32 mouse cellular contexts compared by ENCODE assay signal in genomic region chr10:95639429-95639828, GRCm38 (mm10). TPM values are rescaled to one million over a fixed set of nuclear protein-coding genes. Genes with fewer than 3 reads are reported as not detected.
A peak's percentile ranks its signal among the peaks of the same experiment; 100 is the strongest.
DNase-seq lines count a peak whose midpoint lies in the region; ATAC-seq and TF ChIP-seq lines count a peak whose summit lies in the region.
"Had no signal": no experiment of that assay in that cellular context is flagged by ENCODE, and none has a peak within 500 bp of the region (broad histone marks: within the 10 kb centered on the region; RNA-seq: fewer than 3 reads in every experiment).

No protein-coding gene starts in this region.

- no peak overlapping the region for H3K4me3 ChIP-seq in intestine, embryonic 14.5 days (ENCODE audit: low read depth, low read length)
- H3K4me3 ChIP-seq in intestine, postnatal 0 days (ENCODE audit: low read depth, low read length): no peak overlapping the region
- no peak overlapping the region for H3K4me3 ChIP-seq in left cerebral cortex, adult 2 months
- H3K4me3 ChIP-seq: forebrain, embryonic 10.5 days; heart, adult 2 months; heart, embryonic 10.5 days had no signal

- no peaks in the 10 kb centered on the region for H3K36me3 ChIP-seq in intestine, embryonic 14.5 days (ENCODE audit: control insufficient read depth, insufficient read depth, low read length)
- H3K36me3 ChIP-seq in intestine, postnatal 0 days (ENCODE audit: control insufficient read depth, insufficient read depth): no peaks in the 10 kb centered on the region
- H3K36me3 ChIP-seq: forebrain, embryonic 10.5 days; heart, embryonic 10.5 days had no signal

- no peak overlapping the region for H3K4me2 ChIP-seq in intestine, embryonic 14.5 days (ENCODE audit: low read length)
- H3K4me2 ChIP-seq in intestine, postnatal 0 days (replicated peaks; ENCODE audit: low read depth): no peak overlapping the region
- H3K4me2 ChIP-seq: hindbrain, embryonic 14.5 days had no signal

- no peaks in the 10 kb centered on the region for H3K27me3 ChIP-seq in intestine, embryonic 14.5 days (replicated peaks; ENCODE audit: control insufficient read depth, insufficient read depth, low read length)
- H3K27me3 ChIP-seq in intestine, postnatal 0 days (replicated peaks; ENCODE audit: control insufficient read depth, insufficient read depth, low read length): no peaks in the 10 kb centered on the region

- H3K9ac ChIP-seq in intestine, embryonic 14.5 days (ENCODE audit: low read length): no peak overlapping the region
- H3K9ac ChIP-seq in intestine, postnatal 0 days (ENCODE audit: low read depth, low read length): no peak overlapping the region
- H3K9ac ChIP-seq: forebrain, postnatal 0 days; hindbrain, embryonic 14.5 days had no signal

- intact Hi-C loops in heart, postnatal 14 days (cut with DNase I): no loop called here
- intact Hi-C loops in left cerebral cortex, adult 2 months (cut with DNase I): no loop called here

- peak; percentile 33 for DNase-seq in heart, adult 11 months
- DNase-seq in heart, postnatal 14 days: no peak
- DNase-seq in intestine, embryonic 14.5 days (ENCODE audit: low spot score): no peak
- no peak for DNase-seq in frontal cortex, adult 2 months (ENCODE audit: extremely low spot score in 1 of 2, low spot score in 1 of 2)
- no peak for DNase-seq in left cerebral cortex, adult 2 months (ENCODE audit: extremely low spot score in 1 of 2, low spot score in 2 of 2)
- DNase-seq: adrenal gland, adult 8-10 months; adrenal gland, postnatal 25 days; cerebellum, adult 11-12 months; cerebellum, adult 8-10 months; cerebellum, postnatal 10 days; cerebellum, postnatal 36 days; forebrain, postnatal 0 days; gastrocnemius, postnatal 25 days; heart, adult 2 months; heart, postnatal 4 days had no signal

- peak; percentile 72; the same call in 1 of the 2 replicates for ATAC-seq in intestine, embryonic 14.5 days (replicated peaks; ENCODE audit: low FRiP score, low TSS enrichment, low read depth)
- peak; percentile 66 for ATAC-seq in intestine, postnatal 0 days
- ATAC-seq: activated CD4-positive, CD25-positive, alpha-beta regulatory T cell, adult 4 months; forebrain, embryonic 14.5 days; forebrain, postnatal 0 days; hindbrain, postnatal 0 days; inflammation-experienced regulatory T-cells, adult 6 months had no signal

- no peak for TF ChIP-seq CTCF in intestine, postnatal 0 days (IDR thresholded peaks at IDR 0.05; ENCODE audit: low read depth)
- no peak for TF ChIP-seq CTCF in left cerebral cortex, adult 2 months (IDR thresholded peaks at IDR 0.05)

- WGBS in intestine, embryonic 14.5 days: 41% methylated on average over 5 of the region's 5 CpGs
- 30% methylated on average over 5 of the region's 5 CpGs for WGBS in intestine, postnatal 0 days

- no peaks in the 10 kb centered on the region for H3K9me3 ChIP-seq in intestine, embryonic 14.5 days (ENCODE audit: control insufficient read depth, low read length)
- no peaks in the 10 kb centered on the region for H3K9me3 ChIP-seq in intestine, postnatal 0 days (ENCODE audit: control insufficient read depth)
- H3K9me3 ChIP-seq: forebrain, embryonic 10.5 days; heart, embryonic 10.5 days had no signal

- H3K27ac ChIP-seq in intestine, embryonic 14.5 days (ENCODE audit: low read depth): no peak overlapping the region
- no peak overlapping the region for H3K27ac ChIP-seq in intestine, postnatal 0 days (ENCODE audit: low read depth, low read length)
- no peak overlapping the region for H3K27ac ChIP-seq in left cerebral cortex, adult 2 months
- H3K27ac ChIP-seq: forebrain, embryonic 10.5 days; heart, adult 2 months; heart, embryonic 10.5 days; hindbrain, embryonic 14.5 days; hindbrain, postnatal 0 days had no signal

- no peaks in the 10 kb centered on the region; the same call in 1 of the 2 replicates for H3K4me1 ChIP-seq in intestine, embryonic 14.5 days (replicated peaks; ENCODE audit: control insufficient read depth, insufficient read depth, low read length)
- peaks cover 7% of the 10 kb centered on the region for H3K4me1 ChIP-seq in intestine, postnatal 0 days (replicated peaks; ENCODE audit: control insufficient read depth, insufficient read depth, low read length)
- H3K4me1 ChIP-seq: forebrain, embryonic 10.5 days had no signal

RNA-seq across cellular contexts. Expression of gene Anapc15-ps, which starts 33.8 kb away (rescaled TPM):
- total RNA-seq in heart, postnatal 14 days (2021): not detected
- not detected in 2 replicates for polyA plus RNA-seq in intestine, embryonic 14.5 days (2014; fragmentation: Nextera tagmentation; extraction: Ambion mirVana)
- not detected in 2 replicates for polyA plus RNA-seq in intestine, postnatal 0 days (2015; fragmentation: Nextera tagmentation; extraction: Ambion mirVana)
- polyA plus RNA-seq in frontal cortex, adult 2 months (2012; rRNA removed): 1.3 TPM in 1 of 2 replicates, not detected in the other
- total RNA-seq in left cerebral cortex, adult 2 months (2021): not detected
- total RNA-seq: adrenal gland, postnatal 25 days; ES-E14; forebrain, postnatal 0 days; gastrocnemius, adult 8-10 months; gastrocnemius, postnatal 25 days; heart, adult 2 months; heart, postnatal 4 days; hindbrain, postnatal 0 days had no signal
- polyA plus RNA-seq: activated CD4-positive, CD25-positive, alpha-beta regulatory T cell, adult 4 months; cortical plate, adult 2 months; embryonic facial prominence, embryonic 11.5 days; embryonic facial prominence, embryonic 14.5 days; forebrain, embryonic 10.5 days; forebrain, embryonic 14.5 days; forebrain, postnatal 0 days; gonadal fat pad, adult 2 months; heart, adult 2 months; heart, embryonic 10.5 days; heart, embryonic 14.5 days; heart, postnatal 0 days; hindbrain, embryonic 11.5 days; hindbrain, embryonic 14.5 days; hindbrain, postnatal 0 days; inflammation-experienced regulatory T-cells, adult 6 months had no signal
